Mouse (Mus musculus) stomach, postnatal 0 days (tissue): ENCODE measurements around the gene Rasl11b.

Experiments
- CTCF ChIP-seq: IDR thresholded peaks from 2 replicates; pipeline ENCODE4 v1.5.1; 2016; ENCODE audit warnings: antibody characterized with exemption, low read depth, mild to moderate bottlenecking, moderate library complexity
- EP300 ChIP-seq: optimal IDR thresholded peaks from 2 replicates; pipeline ENCODE3; 2016; ENCODE audit warnings: antibody characterized with exemption

GRCm38 (mm10) chr5:74198446-74198845 is 3.4 kb downstream of the Rasl11b start:
- TF ChIP-seq CTCF (no peak), EP300 (no peak)
